Mouse (Mus musculus) ES-CJ7 (cell line): Measurements from ENCODE around the gene Zfp277.

Source experiments
- DNase-seq: peaks from one replicate; pipeline ENCODE4 v3.0.0; 2011; ENCODE audit warnings: low read depth, low spot score

Zfp277 gene

GRCm38 (mm10) chr12:40378621-40379537 is 66.8 kb downstream of the Zfp277 start:
- no peak for DNase-seq

- DNase-seq, result no peak
These were observed 93.8 kb downstream of the Zfp277 start for GRCm38 (mm10) chr12:40351879-40352278.

DNA sequence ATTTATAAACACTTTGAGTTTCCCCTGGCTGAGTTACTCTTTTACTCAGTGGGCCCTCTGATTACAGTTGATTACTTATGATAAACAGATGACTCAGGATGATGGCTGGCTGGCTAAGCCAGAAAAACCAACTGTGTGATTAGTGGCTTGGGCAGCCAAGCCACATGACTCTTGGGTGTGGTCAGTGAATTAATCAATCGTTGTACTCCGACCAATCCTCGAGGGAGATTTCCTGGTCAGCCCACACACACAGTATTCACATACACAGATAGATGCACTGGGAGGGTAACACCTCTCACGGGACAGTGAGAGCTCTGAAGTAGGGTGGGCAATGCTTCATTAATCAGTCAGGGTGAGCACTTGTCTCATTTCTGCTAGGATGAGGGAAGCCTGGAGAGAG is 97.5 kb downstream of the Zfp277 start:
- peak; percentile 19 for DNase-seq

GRCm38 (mm10) chr12:40347060-40347698 is 98.5 kb downstream of the Zfp277 start:
- no peak for DNase-seq

DNA sequence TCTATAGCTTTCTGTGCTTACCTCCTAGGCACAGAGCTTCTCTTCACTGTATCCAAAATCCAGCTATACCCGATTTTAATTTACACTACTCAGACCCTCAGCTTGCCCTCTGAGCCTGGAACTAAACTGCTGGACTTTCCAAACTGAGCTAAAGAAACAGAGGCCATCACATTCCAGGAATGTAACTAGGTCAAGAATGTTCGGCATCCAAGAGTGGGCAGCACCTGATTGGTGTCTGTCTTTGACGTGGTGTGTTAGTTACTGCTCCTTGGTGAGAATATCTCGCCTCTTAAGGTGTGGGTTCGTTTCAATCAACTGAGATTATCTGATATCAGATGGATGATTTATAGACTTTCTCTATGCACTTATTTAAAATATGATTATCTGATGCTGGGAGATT is 104.3 kb downstream of the Zfp277 start:
- DNase-seq, result no peak

DNA sequence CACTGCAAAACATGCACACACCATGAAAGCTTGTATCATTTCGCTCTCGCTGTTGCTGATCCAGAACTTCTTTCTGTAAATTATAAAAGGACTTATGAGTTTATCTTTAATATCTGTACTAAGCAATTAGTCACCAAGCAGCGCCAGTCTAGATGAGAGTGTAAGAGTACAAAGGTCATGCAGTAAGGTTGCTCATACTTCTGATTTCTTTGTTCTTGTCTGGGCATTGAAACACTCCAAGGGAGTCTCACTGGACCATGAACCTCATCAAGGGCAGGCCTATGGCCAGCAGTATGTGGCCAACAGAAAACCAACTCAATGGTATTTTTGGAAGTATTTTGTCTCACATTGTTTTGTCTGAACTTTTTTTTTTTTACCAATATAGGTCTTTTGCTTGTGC is 110.4 kb downstream of the Zfp277 start:
- no peak for DNase-seq

GRCm38 (mm10) chr12:40331467-40331866 is 114.2 kb downstream of the Zfp277 start:
- no peak for DNase-seq

DNA sequence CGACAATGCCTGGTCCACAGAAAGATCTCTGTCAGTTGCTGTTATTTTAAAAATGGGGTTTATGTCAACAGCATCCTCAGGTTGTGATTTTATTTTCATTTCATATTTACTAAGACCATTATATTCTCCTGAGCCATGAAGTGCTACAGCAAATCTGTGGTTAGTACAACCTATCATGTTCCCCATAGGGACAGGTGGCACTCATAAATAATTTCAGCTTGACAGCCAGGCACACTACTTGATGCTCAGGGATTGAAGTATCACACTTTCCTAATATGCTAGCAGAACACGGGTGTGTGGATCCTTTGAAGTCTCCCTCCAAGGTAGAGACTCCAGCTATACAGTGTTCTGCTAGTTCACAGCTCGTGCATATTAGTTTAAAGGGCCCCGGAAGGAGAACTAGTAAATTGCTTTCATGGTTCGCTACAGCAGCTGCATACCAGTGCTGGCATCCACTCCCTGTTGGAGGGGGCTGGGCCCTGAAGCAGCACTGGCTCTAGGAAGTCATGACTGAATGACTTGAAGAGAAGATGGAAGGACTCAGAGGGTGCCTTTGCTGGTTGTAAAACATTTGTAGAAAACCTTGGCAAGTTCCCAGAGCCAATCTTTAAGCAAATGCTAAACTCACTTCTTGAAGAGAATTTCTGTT is 118.6 kb downstream of the Zfp277 start:
- DNase-seq, result no peak

GRCm38 (mm10) chr12:40325582-40325981 is 120.1 kb downstream of the Zfp277 start:
- no peak for DNase-seq

DNA sequence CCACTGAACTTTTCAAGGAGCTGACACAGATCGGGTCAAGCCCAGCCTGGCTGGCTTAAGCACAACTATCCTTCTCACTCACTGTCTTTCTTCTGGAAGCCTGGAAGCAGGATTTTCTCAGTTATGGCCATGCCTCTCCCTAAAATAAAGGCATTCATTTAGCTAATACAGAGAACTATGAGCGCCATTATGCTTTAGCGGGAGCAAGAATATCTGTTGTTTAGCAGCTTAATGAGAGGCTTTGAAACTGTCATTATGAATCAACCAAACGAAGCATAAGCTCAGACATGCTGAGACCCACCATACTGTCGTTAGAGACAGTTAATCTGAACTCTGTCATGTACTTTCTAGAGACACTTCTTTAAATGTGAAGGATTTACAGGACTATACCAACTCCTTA is 120.9 kb downstream of the Zfp277 start:
- no peak for DNase-seq

DNA sequence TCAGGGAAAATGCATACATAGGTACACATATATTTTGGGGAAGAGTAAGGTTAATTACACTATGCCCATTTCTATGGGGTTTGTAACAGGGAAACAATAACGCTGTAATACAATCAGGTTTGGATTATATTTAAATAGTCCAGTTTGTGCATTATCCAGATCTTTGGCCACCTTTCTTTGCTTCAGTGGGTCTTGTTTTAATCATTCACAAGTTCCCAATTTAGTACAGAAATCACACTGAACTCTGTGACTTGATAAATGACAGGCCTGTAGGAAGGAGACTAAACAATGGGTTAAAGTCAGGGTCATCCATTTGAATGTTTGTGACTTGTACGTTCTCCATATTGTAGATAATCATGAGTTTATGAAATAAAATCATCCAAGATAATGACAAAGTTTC is 130.6 kb downstream of the Zfp277 start:
- DNase-seq, result no peak

DNA sequence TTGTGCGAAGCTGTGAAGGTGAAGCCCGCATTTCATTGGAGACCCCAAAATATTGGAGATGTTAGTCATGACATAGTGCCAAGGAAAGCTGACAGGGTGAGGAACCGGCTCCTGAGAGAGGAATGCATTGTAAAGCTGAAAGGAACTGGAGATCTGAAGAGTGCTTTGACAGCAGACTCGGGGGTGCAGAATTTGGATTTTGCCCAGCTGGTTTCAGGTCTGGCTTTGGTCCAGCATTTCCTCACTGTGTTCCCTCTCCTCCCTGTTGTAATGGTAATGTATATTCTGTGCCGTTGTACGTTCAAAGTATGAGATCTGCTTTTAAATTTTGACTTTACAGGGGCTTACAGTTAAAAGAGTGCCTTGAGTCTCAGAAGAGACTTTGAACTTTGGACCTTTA is 141.7 kb downstream of the Zfp277 start:
- no peak for DNase-seq

- DNase-seq, result no peak
These were observed 147.1 kb downstream of the Zfp277 start for GRCm38 (mm10) chr12:40298636-40299035.

GRCm38 (mm10) chr12:40286539-40286938 is 159.2 kb downstream of the Zfp277 start:
- DNase-seq, result no peak

GRCm38 (mm10) chr12:40280596-40281325 is 164.9 kb downstream of the Zfp277 start:
- no peak for DNase-seq

DNA sequence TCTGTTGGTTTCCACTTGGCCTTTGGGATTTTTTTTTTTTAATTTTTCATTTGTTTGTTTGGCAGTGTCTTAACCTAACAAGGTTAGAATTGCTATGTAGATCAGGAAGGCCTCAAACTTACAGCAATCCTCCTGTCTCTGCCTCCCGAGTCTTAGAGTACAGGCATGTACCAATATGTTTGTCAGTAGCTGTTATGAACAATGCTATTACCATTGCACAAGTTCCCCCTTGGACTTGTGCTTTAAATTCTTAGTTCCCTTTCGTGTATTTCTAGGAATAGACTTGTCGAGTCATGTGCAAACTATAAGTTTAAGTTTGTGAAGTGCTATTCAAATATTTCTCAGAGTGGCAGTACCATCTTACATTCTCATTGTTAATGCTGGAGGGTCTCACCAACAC is 168.1 kb downstream of the Zfp277 start:
- no peak for DNase-seq

DNA sequence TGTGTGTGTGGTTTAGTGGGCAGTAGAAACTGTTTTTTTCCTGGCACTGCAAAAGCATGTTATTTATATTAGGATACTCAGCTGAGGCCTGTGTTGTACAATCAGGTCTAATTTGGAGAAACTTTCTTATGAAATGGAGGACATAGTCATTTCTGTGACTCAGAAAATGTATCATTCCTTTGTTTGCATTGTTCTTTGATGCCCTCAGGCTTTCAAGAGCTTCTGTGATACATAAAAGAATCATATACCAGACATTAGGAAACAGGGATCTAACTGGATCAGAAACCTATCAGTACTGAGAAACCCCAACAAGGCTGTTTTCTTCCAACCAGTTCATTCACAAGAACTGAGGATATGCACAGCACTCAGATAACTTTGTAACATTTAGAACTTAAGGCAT is 170.8 kb downstream of the Zfp277 start:
- DNase-seq, result no peak

GRCm38 (mm10) chr12:40273339-40273738 is 172.4 kb downstream of the Zfp277 start:
- no peak for DNase-seq

- no peak for DNase-seq
These were observed 173.0 kb downstream of the Zfp277 start for GRCm38 (mm10) chr12:40272710-40273109.

- DNase-seq, result no peak
These were observed 177.4 kb downstream of the Zfp277 start for GRCm38 (mm10) chr12:40268313-40268712.
